Mouse (Mus musculus): ENCODE measurements around the gene Exosc5. TPM values are rescaled to one million over a fixed set of nuclear protein-coding genes. Genes with fewer than 3 reads are reported as not detected.
A peak's percentile ranks its signal among the peaks of the same experiment; 100 is the strongest.

The Exosc5 gene
- polyA plus RNA-seq, 1 experiment from 2014 or later, result 81.4 TPM

- H3K4me3 ChIP-seq, result peak overlapping the region; percentile 78; the same call in 1 of the 2 replicates
- H3K9me3 ChIP-seq (replicated peaks), result no peaks in the 10 kb centered on the region
- WGBS, result 64% methylated on average over 10 of the region's 10 CpGs
- H3K4me1 ChIP-seq, result peaks cover 18% of the 10 kb centered on the region
- H3K36me3 ChIP-seq, result peaks cover 64% of the 10 kb centered on the region
- DNase-seq (ENCODE audit: low spot score), result peak; percentile 82
- H3K27ac ChIP-seq (replicated peaks), result no peak overlapping the region
- no peaks in the 10 kb centered on the region for H3K27me3 ChIP-seq (ENCODE audit: low read depth, poor library complexity, severe bottlenecking)
These were observed 61.0 kb downstream of the Exosc5 start for GRCm38 (mm10) chr7:25719761-25720610.

GRCm38 (mm10) chr7:25720760-25721159 is 61.8 kb downstream of the Exosc5 start:
- WGBS, result 92% methylated on average over 5 of the region's 5 CpGs

More at GRCm38 (mm10) chr7:25720760-25721159, 61.8 kb downstream of the Exosc5 start:
- Histone ChIP-seq H3K27ac (replicated peaks) (no peak overlapping the region), H3K27me3 (ENCODE audit: low read depth, poor library complexity, severe bottlenecking) (no peaks in the 10 kb centered on the region), H3K4me3 (no peak overlapping the region), H3K4me1 (peaks cover 18% of the 10 kb centered on the region), H3K9me3 (replicated peaks) (no peaks in the 10 kb centered on the region), H3K36me3 (peaks cover 64% of the 10 kb centered on the region)
- DNase-seq (ENCODE audit: low spot score), result no peak

Other genes with a start within 250 kb of the Exosc5 start
- gene Cxcl17, start 246.3 kb upstream of the Exosc5 start, polyA plus RNA-seq (2016; fragmentation: Nextera tagmentation; extraction: Ambion mirVana), result 0.31 and 0.37 TPM in 2 replicates
- gene Ceacam1, start 181.6 kb upstream of the Exosc5 start, polyA plus RNA-seq (2016; fragmentation: Nextera tagmentation; extraction: Ambion mirVana), result 0.53 and 0.61 TPM in 2 replicates
- not detected in 2 replicates for gene Ceacam2, start 119.3 kb upstream of the Exosc5 start, polyA plus RNA-seq (2016; fragmentation: Nextera tagmentation; extraction: Ambion mirVana)
- gene Erich4, start 43.3 kb upstream of the Exosc5 start, polyA plus RNA-seq (2016; fragmentation: Nextera tagmentation; extraction: Ambion mirVana), result not detected in 2 replicates
- 22.8 and 24.9 TPM in 2 replicates for gene Dmac2, start 39.8 kb upstream of the Exosc5 start, polyA plus RNA-seq (2016; fragmentation: Nextera tagmentation; extraction: Ambion mirVana)
- gene B3gnt8, start 32.5 kb upstream of the Exosc5 start, polyA plus RNA-seq (2016; fragmentation: Nextera tagmentation; extraction: Ambion mirVana), result 0.43 and 1.1 TPM in 2 replicates
- 45.2 and 48.2 TPM in 2 replicates for gene Bckdha, start 183 bp upstream of the Exosc5 start, polyA plus RNA-seq (2016; fragmentation: Nextera tagmentation; extraction: Ambion mirVana)
- 2.7 and 3.2 TPM in 2 replicates for gene Tmem91, start 16.0 kb downstream of the Exosc5 start, polyA plus RNA-seq (2016; fragmentation: Nextera tagmentation; extraction: Ambion mirVana)
- gene B9d2, start 21.6 kb downstream of the Exosc5 start, polyA plus RNA-seq (2016; fragmentation: Nextera tagmentation; extraction: Ambion mirVana), result 38.9 TPM in 2 replicates
- gene Tgfb1, start 27.8 kb downstream of the Exosc5 start, polyA plus RNA-seq (2016; fragmentation: Nextera tagmentation; extraction: Ambion mirVana), result 0.98 and 1.7 TPM in 2 replicates
- 30.1 and 33.3 TPM in 2 replicates for gene Ccdc97, start 59.9 kb downstream of the Exosc5 start, polyA plus RNA-seq (2016; fragmentation: Nextera tagmentation; extraction: Ambion mirVana)
- gene Hnrnpul1, start 95.6 kb downstream of the Exosc5 start, polyA plus RNA-seq (2016; fragmentation: Nextera tagmentation; extraction: Ambion mirVana), result 55.2 and 61.8 TPM in 2 replicates
- 16.5 and 21.6 TPM in 2 replicates for gene Axl, start 129.5 kb downstream of the Exosc5 start, polyA plus RNA-seq (2016; fragmentation: Nextera tagmentation; extraction: Ambion mirVana)
- 0.25 and 0.34 TPM in 2 replicates for gene Cyp2s1, start 157.7 kb downstream of the Exosc5 start, polyA plus RNA-seq (2016; fragmentation: Nextera tagmentation; extraction: Ambion mirVana)
- gene Cyp2b10, start 238.5 kb downstream of the Exosc5 start, polyA plus RNA-seq (2016; fragmentation: Nextera tagmentation; extraction: Ambion mirVana), result not detected in 2 replicates

All from midbrain, embryonic 10.5 days (tissue).